Mouse (Mus musculus): ENCODE measurements around the gene Ift22.
"Not testable (repeated sequence)": the region's sequence is repeated elsewhere in the genome, so short reads cannot be mapped to it uniquely, and the experiment has no call there.

Gene Ift22

DNA sequence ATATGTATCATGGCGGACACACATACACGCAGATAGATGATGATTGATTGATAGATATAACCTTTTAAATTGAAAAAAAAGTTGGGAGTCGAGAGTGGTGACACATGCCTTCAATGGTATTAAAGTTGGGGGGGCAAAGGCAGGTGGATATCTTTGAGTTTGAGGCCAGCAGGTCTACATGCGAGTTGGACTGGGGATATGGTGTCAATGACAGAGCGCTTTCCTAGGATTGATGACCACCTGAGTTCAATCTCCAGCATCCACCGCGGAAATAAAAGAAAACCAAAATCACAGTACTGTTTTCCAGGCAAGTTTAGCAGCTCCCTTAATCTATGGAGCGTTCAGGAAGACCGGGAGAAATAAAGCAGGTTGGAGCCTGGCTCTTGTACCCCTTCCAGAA, 363 bp upstream of the Ift22 start:
- no peak for DNase-seq (ENCODE audit: low read depth, low spot score)

DNA sequence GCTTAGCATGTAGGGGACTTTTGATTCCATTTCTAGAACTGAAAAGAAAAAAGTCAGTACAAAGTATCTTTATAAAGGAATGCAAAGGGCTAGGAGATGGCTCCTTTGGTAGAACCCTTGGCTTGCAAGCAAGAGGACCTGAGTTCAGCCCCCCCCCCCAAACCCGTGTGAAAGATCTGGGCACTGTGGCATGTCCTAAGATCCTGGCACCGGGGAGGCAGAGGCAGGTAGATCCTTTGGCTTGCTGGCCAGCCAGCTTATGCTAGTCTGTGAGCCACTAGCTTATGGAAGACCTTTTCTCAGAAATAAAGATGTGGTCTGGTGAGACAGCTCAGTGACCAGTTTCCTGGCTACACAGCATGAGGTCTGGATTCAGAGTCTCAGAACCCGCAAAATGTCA, 6.2 kb downstream of the Ift22 start:
- no peak for DNase-seq (ENCODE audit: low read depth, low spot score)

DNA sequence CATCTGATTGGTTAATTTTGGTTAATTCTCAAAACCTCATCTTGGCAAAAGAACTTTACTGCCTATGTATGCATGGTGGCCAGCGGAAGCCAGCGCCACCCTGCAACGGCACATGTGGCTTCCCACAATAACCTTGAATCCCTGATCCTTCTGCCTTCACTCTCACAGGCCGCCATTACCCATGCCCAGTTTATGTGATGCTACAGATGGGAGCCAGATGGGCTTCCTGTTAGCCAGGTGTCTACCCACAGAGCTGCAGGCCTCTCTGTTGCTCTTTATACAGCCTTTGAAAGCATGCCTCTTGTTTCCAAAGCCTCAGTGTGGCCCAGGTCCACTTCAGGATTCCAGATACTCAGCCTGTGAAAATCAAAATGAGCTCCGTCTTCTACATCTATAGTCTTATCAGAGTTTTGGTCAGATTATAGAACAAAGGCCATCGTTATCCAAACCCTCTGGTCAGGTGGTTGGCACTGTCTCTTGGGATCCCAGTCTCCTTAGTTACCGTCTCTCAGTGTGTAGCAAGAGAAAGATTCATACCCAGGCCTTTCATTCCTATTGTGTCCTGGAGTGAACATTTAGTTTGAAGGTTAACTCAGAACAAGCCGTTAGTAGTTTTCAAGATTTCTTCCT, 9.8 kb downstream of the Ift22 start:
- no peak for DNase-seq (ENCODE audit: low read depth, low spot score)

DNA sequence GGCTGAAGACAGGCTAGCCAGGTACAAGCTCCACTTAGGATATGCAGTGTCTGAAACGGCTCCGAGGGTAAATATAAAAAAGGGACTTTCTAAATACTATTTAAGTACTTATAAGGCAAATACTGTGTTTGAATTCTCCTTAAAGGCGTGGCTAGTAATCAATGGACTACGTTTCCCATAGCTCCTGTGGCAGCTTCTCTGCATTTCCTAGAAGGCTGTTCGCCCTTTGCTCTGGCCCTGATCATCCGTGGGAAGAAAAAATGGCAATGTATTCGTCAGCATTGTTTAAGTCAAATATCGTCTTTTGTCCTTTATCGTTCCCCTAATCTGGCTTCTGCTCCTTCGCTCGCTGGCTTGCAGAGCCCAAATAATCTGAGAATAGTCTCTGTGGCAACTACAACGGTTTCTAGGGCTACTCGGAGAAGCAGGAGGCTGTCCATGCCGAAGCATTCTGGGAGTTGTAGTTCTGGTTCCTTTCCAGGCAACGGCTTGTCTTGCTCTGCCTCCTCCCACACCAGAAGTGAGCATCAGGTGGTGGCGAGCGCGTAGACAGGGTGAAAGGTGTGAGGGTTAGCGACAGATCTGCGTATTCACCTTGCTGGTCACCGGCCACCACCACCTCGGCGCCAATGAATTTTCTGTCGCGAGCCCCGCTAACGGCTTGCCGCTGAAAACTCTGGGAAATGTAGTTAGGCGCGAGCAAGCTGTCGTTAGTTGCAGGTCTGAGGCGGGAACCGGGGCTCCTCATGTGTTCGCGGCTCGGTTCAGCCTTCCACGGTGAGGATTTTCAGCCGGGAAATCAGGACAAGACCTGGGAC, 10.9 kb downstream of the Ift22 start:
- DNase-seq (ENCODE audit: low read depth, low spot score) = peak; percentile 73

DNA sequence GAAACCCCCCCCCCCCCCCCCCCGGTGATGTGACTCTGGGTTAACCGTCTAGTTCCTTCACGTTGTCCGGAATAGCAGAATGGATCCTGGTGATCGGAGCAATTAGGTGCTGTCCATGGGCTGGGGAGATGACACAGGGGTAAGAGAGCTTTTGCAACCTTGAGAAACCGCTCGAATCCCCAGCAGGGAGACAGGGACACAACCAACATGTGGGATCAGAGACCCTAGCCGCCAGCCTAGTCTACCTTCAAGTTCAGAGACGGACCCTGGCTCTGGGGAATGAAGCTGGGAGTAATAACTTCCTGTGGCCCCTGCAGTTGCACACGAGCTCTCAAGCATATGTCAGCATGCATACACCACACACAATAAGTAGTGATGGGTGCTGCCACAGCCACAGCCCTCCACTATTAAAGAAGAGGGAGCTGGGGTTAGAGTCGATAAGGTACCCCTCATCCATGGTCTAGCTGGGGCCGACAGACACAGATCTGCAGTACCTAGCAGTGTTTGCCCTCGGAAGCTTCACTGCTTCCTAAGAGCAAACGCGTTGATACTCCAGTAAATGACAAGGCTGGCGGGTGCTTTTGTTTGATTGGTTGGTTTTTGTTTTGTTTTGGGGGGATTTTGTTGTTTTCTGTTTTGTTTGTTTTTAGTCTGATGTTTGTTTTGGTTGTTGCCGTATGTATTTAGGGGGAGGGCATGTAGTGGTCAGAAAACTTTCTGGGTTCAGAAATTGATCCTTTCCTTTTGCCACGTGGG, 11.8 kb downstream of the Ift22 start:
- DNase-seq (ENCODE audit: low read depth, low spot score) = no peak

DNA sequence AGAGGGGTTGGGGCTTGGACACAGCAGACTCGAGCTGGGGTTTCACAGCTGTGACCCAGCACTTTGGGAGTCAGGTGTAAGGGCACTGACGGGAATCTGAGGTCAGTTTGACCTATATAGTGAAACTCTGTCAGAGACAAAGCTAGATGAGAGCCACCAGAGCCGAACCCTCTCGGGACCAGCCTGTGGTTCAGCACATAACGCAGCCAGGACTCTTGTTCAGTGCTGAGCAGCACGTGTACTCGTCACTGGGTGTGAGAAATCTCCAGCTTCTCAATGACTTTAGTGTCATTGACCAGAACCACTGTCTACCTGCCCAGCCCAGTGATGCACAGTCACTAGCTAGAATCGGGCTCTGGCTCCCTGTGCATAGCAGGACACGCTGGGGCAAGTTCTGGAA, 14.9 kb downstream of the Ift22 start:
- DNase-seq (ENCODE audit: low read depth, low spot score) = no peak

DNA sequence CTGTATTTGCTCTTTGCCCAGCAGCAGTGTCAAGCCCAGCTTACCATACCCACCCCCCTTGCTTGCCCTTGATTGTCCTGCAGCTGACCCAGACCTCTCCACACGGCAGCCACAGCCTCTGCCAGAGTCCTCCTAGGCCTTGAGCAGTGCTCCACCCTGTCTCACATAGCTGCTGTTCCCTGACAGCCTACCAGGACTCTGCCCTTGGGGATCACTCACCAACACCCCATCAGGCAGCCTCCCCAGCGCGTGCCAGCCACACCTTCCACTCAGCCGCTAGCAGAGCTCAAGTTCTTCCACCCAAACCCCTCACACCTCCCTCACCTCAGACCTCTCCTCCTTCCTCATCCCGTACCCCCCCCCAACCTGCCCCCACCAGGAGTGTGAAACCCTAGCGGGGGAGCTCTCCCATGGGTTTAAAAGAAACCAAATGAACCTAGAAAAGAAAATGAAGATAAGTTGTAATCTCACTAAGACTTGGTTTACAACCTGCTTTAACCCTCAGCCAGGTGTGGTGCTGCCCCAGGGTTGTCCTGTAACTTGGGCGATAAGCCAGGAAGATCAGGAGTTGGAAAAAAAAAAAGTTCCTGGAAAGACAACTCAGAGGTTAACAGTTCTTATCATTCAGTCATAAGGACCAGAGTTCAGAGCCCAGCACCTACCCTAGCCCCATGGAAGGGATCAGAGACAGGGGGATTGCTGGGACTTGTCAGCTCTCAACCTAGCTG, 16.0 kb downstream of the Ift22 start:
- no peak for DNase-seq (ENCODE audit: low read depth, low spot score)

DNA sequence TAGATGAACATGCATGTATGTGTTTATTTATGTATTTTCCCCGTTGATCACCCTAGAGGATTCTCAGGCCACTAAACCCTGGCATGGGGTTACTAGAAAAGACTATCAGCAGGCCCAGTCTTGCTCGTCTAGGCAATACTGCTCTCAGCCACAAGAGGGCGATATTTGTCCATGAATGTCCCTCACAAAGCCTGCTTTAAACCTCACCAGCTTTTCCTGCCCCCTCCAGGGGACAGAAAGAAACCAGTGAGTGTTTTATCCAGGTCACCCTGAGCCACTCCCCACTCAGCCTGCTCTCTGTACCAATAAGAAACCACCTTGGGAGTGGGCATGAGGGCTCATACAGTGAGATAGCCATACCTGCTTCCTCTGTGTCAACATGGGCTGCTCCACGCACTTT, 21.1 kb downstream of the Ift22 start:
- peak; percentile 68 for DNase-seq (ENCODE audit: low read depth, low spot score)

DNA sequence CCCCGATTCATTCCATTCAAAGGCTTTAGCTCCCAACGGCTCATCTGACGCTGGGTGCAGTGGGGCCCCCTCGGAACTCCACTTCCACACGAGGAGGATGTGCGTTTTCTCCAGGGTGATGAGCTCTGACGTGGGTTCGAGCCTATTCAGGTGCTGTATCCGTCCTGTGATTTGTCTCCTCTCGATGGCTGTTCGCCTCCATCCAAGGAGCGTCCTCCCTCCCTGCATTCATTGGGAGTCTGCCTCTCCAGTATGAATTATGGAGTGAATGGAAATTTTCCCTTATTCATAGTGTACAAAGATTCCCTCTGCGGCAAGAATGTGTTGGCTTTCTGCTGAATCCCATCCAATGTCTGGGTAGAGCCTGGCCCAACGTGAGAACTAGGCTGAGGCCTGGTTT, 23.9 kb downstream of the Ift22 start:
- no peak for DNase-seq (ENCODE audit: low read depth, low spot score)

DNA sequence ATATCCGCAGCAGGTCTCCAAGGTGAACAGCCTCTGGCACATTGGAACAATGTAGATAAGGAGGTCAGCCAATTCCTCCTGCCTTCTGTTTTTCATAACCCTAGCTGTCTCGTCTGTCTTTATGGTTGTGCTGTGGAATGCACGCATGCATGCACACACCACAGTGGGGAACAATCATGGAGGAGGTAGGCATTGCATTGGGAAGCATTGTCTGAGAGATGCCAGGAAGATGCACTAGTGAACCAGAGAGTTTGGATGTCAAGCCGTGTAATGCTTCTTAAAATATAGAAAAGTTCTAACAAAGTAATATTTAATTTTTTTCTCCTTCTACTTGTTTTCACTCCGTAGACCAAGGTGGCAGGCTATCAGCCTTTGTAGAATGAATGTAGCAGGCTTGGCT, 25.0 kb downstream of the Ift22 start:
- DNase-seq (ENCODE audit: low read depth, low spot score) = no peak

DNA sequence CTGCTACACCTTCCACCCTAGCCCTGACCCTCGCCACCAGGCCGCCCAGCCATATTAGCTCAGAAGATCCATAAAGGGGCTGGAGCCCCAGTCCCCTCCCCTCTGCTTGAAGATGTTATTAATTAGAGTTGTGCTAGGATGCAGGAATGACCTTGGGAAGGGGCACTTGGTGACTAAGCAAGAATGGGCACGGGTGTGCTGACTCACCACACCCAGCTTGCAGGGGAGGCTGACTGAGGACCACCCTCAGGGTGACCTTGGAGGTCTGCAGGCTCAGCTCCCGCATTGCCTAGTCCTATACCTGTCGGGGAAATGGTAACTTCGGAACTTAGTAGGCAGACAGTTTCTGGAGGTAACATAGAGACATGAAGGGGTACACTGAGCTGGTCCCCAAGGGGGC, 26.0 kb downstream of the Ift22 start:
- no peak for DNase-seq (ENCODE audit: low read depth, low spot score)

DNA sequence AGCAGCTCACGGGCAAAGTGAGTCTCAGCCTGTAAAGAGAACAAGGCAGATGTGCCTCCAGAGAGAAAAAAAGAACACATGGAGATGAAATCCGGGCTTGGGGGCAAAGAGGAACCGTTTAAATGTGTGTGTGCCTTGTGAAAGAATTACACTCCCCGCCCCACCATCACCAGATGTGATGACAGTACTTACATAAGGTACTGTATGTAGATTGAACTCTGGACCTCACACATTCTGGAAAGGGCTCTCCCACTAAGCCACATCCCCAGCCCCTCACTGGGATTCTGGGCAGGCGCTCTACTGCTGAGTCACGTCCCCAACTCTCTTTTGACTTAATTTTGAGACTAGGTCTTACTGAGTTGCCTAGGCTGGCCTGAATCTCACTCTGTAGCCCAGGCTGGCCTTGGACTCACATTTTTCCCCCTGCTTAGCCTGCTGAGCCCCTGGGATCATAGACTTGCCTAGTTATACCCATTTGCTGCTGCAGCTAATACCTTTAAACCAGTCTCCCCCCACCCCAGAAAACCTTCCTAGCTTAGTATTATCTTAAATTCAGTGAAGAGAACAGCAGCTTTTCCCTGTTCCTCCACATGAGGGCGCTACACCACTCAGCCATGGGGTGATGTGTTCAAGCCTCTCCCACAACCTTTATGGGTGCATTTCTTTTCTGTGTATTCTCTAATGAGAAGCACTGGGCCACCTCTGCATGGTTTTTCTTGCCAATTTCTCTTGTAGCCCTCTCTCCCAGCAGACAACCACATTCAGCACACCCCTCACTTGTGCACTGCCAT, 28.1 kb downstream of the Ift22 start:
- no peak for DNase-seq (ENCODE audit: low read depth, low spot score)

DNA sequence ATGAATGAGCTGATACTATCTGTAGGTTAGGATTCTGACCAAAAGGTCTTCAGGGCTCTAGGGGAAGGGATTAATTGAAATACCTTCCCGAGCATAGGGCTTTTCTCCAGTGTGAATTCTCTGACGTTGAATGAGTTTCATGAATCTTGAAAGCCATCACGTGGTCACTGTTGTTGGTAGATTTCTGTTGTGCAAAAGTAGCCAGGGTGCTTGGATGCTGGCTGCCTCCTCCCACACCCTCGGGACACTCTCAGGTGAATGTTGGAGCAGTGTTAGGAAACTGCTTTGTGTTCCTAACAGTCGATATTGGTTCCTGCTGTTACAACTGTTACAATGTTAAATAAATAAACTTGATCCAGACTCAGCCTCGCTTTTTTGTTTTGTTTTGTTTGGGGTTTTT, 28.8 kb downstream of the Ift22 start:
- DNase-seq (ENCODE audit: low read depth, low spot score) = no peak

DNA sequence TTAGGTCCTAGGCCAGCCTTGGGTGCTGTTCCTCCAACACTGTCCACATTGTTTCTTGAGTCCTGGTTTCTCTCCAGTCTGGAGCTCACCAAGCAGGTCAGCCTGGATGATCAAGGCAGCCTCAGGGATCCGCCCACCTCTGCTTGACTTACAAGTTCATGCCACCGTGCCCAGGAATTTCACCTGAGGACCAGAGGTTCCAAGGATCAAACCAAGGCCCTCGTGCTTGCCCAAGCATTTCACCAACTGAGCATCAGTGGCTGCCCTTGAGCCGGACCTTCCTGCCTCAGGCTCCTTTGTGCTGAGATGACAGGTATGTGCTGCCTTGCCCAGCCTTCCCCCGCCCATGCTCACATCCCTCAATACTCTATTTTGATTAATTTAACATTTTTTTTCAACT, 29.7 kb downstream of the Ift22 start:
- no peak for DNase-seq (ENCODE audit: low read depth, low spot score)

DNA sequence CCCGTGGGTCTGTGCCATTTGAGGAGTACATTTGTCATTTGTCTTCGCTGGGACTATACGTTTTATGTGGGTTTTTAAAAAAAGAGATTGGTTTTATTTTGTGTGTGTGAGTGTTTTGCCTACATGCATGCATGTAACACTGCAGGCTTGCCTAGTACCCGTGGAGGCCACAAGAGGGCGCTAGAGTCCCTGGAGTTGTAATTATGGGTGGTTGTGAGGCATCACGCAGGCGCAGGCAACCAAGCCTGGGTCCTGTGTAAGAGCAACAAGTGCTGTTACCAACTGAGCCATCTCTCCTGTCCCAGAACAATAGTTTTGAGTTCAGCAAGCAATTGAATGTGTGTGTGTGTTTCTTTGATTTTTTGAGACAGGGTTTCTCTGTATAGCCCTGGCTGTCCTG, 31.3 kb downstream of the Ift22 start:
- DNase-seq (ENCODE audit: low read depth, low spot score) = no peak

DNA sequence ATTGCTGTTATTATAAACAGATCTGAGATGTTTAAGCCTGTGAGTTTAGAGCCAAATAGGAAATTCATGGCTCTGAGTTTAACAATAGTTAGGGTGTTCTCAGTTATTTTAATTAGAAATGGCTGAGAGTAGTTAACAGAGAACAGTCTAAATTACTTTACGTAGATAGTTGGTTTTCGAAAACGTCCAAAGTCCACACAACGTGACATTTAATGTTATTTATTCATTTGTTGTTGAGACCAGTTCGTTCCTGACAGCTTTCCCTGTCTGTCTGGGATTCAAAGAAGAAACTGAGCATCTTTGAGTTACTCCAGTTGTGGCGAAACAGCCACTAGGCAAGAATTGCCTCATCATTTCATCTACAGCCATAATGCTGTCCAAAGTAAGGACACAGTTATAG, 32.1 kb downstream of the Ift22 start:
- not testable (repeated sequence) for DNase-seq (ENCODE audit: low read depth, low spot score)

DNA sequence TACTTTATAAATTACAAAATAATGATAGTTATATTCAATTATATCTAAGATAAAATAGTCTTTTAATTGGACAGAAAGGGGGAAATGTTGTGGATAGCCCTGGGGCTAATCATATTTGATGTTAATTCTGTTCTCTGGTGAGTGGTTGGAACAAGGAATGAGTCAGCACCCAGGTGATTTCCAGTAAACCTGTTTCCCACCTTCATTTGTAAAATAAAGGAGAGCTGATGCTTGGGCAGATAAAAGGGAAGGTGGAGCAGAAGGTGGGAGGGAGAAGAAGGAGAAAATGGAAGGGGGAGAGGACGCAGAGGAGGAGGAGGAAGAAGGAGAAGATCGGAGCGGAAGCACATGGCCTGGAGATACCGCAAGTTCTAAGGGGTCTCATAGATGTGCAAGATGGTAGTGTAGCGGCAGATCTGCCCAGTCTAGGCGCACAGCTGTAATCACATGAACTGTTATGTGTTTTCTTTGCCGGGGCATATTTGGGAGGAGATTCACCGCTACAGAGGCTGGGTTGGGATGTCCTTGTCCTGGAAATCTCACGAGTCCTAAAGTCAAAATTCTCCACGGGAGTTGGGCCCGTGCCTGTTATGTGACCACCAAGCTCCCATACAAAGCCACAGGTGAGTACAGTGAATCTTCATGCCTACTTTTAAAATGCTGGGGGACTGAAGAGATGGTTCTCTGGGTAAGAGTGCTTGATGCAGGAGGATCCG, 33.1 kb downstream of the Ift22 start:
- DNase-seq (ENCODE audit: low read depth, low spot score) = no peak

DNA sequence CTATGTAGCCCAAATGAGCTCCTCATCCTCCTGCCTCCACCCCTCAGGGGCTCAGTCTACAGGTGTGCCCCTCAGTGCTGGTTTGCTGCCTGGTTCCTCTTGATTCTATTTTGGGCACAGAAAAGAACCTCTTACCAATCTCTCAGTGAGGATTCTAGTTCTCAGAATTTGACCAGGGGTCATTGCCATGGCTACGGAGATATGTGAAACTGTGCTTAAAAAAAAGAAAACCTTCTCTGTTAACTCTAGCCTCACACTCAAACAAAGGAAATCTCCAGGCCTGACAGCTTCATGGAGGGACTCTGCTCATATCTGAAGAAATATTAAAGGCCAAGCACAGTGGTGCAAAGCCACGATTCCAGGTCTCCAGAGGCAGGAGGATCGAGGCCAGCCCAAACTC, 34.8 kb downstream of the Ift22 start:
- no peak for DNase-seq (ENCODE audit: low read depth, low spot score)

DNA sequence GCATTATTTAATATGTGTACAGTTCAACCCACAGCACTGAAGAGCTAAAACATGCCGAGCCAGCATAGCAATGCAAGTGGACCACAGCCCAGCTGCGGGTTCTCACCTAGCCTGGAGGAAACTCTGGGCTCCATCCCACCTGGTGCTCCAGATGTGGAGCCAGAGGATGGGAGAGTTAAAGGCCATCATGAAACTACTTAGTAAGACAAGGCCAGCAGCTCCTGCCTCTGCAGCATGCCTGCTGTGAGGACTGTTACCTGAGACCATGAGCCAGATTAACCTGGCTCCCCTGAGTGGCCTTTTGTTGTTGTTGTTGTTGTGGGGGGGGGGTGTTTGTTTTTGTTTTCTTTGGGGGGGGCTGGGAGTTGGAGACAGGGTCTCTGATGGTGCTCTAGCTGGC, 35.4 kb downstream of the Ift22 start:
- DNase-seq (ENCODE audit: low read depth, low spot score) = no peak

DNA sequence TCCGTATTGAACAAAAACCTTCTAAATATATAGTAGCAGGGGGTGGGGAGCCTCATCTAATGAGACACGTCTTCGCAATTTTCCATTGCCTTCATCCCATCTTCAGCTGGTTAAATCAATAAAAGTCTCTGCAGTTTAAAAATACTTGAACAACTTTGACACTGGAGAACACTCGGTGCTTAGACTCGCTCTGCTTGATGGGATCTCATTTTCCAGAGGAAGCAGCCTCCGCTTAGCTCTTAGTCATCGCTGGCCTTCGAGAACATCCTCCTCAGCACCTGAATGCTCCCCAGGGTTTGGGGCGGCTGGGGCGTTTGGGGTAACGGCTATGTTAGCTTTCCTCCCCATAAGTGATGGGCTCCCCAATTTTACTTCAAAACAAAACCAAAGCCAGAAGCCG, 37.1 kb downstream of the Ift22 start:
- no peak for DNase-seq (ENCODE audit: low read depth, low spot score)

DNA sequence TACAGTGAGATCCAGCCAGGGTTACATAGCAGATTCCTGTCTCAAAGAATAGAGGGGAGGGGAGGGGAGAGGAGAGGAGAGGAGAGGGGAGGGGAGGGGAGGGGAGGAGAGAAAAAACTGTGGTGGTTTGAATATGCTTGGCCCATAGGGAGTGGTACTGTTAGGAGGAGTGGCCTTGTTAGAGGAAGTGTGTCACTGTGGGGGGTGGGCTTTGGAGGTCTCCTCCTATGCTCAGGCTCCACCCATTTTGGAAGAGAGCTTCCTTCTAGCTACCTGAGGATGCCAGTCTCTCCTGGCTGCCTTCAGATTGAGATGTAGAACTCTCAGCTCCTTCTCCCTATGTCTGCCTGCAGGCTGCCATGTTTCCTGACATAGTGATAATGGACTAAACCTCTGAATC, 39.9 kb downstream of the Ift22 start:
- DNase-seq (ENCODE audit: low read depth, low spot score) = no peak
